Mouse (Mus musculus) gastrocnemius, postnatal 14 days (tissue): ENCODE data around the gene Slc9a9. TPM values are rescaled to one million over a fixed set of nuclear protein-coding genes. Genes with fewer than 3 reads are reported as not detected.

Source experiments
- DNase-seq: peaks from one replicate; pipeline ENCODE4 v3.0.0; 2021; ENCODE audit warnings: mixed read lengths
- intact Hi-C: fragments of 180-260 bp; cut with DNase I; formaldehyde crosslinking; loops from one replicate; pipeline ENCODE4 v1.15.1; 2025; ENCODE audit warnings: low total_unique reads
- total RNA-seq, 2 experiments: library from RNA; stranded (reverse); gene quantifications; 2 replicates each; pipeline ENCODE4 v1.2.3; 2021

The Slc9a9 gene
- total RNA-seq, 2 experiments from 2014 or later, result 2.5 to 3.1 TPM

DNA sequence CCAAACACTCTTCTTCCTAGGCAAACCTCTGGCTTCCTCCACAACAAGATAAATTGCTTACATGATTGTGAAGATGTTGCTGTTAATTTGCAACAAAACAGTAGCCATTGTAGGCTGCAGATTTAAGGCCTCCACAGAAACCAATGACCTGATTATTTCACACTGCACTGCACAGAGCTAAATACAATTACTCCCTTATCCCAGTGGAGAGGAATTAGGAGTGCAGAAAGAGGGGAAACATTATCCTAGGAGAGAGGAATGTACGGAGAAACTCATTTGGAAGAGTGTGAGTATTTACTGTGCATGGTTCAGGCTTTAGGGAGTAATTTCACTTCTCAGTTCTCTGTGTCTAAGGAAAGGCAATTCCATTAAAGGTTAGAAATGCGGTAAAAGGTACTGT, 53.9 kb downstream of the Slc9a9 start:
- intact Hi-C loops, result no loop called here
- no peak for DNase-seq

DNA sequence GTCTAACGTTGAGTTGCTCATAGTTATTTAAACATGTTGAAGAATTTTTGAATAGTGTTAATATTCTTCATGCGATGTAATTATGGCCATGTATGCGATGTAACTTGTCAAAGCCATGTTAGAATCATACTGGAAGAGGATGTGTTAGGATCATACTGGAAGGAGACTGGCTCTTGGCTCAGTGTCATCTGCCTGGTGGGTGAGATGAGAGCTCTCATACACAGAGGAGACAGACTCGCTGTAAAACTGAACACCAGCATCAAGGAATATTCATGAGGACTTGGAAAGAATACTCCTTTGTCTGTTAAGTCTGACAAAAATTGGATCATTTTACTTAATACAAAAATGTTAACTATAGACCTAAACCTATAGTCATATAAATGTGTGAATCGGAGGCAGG, 55.4 kb downstream of the Slc9a9 start:
- intact Hi-C loops, result no loop called here
- no peak for DNase-seq

GRCm38 (mm10) chr9:94727457-94727856, 57.7 kb downstream of the Slc9a9 start:
- DNase-seq, result no peak
- intact Hi-C loops, result no loop called here

DNA sequence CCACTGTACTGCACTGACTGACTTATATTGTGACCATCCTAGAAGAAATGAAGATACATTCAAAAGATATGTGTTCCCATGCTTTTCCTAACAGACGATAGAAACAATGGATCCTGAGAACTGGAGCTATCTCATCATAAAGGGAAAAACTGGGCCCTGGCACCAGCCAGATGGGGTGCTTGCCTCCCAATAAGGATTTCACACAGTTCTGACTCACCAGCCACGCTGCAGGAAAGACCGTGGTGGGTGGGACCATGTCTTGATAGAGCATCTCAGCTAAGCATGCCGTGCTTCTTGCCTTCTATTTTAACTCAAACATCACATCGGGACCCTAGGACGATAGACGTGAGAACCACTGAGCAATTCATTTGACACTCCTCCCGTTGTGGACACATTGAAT, 60.7 kb downstream of the Slc9a9 start:
- DNase-seq, result no peak
- intact Hi-C loops, result loop anchor here (10.0 kb wide), 1 partner anchor 724 kb away; no protein-coding TSS in a partner anchor

GRCm38 (mm10) chr9:94732136-94732535, 62.4 kb downstream of the Slc9a9 start:
- DNase-seq, result no peak
- intact Hi-C loops, result loop anchor here (10.0 kb wide), 1 partner anchor 723 kb away; no protein-coding TSS in a partner anchor

- DNase-seq, result no peak
- intact Hi-C loops, result loop anchor here (10.0 kb wide), 1 partner anchor 722 kb away; no protein-coding TSS in a partner anchor
Observed at GRCm38 (mm10) chr9:94732599-94733287, 63.0 kb downstream of the Slc9a9 start.

- intact Hi-C loops, result loop anchor here (10.0 kb wide), 1 partner anchor 720 kb away; no protein-coding TSS in a partner anchor
- DNase-seq, result no peak
Observed at GRCm38 (mm10) chr9:94734320-94734719, 64.6 kb downstream of the Slc9a9 start.

GRCm38 (mm10) chr9:94737226-94737625, 67.5 kb downstream of the Slc9a9 start:
- intact Hi-C loops, result loop anchor here (10.0 kb wide), 1 partner anchor 718 kb away; no protein-coding TSS in a partner anchor
- DNase-seq, result no peak

GRCm38 (mm10) chr9:94738555-94739427, 69.1 kb downstream of the Slc9a9 start:
- intact Hi-C loops, result loop anchor here (10.0 kb wide), 1 partner anchor 716 kb away; no protein-coding TSS in a partner anchor
- peak; percentile 53 for DNase-seq

- intact Hi-C loops, result loop anchor here (5.0 kb wide), 1 partner anchor 666 kb away; the partner anchor contains the start of gene Chst2
Observed at GRCm38 (mm10) chr9:94740841-94741240, 71.1 kb downstream of the Slc9a9 start.

DNA sequence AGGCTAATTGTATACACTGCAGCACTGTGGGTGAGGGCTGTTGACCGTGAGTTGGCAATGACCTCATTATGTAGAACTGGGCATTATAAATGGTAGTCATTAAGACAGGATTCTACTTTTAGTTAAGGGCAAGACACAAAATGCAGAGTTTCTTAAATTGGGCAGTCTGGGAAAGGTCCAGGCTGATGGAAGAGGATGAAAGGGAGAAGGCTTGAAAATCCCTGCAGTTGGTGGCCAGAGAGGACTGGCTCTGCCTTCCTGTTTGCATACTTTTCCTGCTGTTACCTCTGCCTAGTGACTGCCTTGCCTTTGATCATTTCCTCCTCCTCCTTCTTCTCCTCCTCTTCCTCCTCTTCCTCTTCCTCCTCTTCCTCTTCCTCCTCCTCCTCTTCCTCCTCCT, 73.6 kb downstream of the Slc9a9 start:
- DNase-seq, result no peak
- intact Hi-C loops, result loop anchor here (5.0 kb wide), 1 partner anchor 664 kb away; the partner anchor contains the start of gene Chst2

More at GRCm38 (mm10) chr9:94740841-94741240, 71.1 kb downstream of the Slc9a9 start:
- DNase-seq, result no peak

GRCm38 (mm10) chr9:94748503-94748902, 78.8 kb downstream of the Slc9a9 start:
- intact Hi-C loops, result no loop called here

GRCm38 (mm10) chr9:94750187-94750586, 80.5 kb downstream of the Slc9a9 start:
- DNase-seq, result no peak

More at GRCm38 (mm10) chr9:94748503-94748902, 78.8 kb downstream of the Slc9a9 start:
- no peak for DNase-seq

GRCm38 (mm10) chr9:94750935-94751637, 81.4 kb downstream of the Slc9a9 start:
- intact Hi-C loops, result no loop called here
- no peak for DNase-seq

More at GRCm38 (mm10) chr9:94750187-94750586, 80.5 kb downstream of the Slc9a9 start:
- intact Hi-C loops, result no loop called here

DNA sequence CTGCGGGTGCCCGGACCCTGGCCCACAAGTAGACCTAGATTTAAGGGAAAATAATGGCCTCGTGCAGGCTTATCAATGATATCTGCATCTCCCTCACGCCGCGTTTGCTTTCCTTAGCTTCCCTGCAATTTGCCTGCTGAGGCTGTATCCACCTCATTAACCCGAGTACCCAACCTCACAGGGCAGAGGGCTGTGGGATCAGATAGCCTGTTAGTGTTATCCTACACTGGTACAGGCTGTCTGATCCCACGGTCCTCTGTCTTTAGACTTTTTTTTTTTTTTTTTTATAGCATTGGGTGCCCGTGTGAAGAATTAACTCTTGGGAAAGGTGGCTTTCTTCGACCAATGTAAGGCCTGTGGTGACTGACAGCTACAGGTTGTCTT, 81.9 kb downstream of the Slc9a9 start:
- intact Hi-C loops, result no loop called here

DNA sequence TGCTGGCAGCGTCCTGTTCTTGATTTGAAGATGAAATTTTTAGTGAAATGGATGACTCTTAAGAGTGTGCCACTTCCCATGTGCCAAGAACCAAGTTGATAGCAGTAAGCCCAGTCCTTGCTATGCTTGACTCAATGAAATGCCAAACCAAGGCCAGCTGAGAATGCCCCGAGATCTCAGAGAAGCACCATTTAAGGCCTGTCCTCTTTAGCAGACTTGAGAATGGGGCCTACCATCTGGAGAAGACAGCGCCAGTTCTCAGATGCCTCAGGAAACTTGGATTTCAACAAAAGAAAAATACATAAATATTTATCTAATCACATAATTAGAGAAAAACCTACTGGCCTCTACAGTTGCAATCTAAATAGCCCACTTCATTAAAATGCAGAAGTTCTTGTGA, 82.4 kb downstream of the Slc9a9 start:
- intact Hi-C loops, result no loop called here
- DNase-seq, result no peak

More for the DNA sequence above, 81.9 kb downstream of the Slc9a9 start:
- DNase-seq, result no peak

GRCm38 (mm10) chr9:94759904-94760303, 90.2 kb downstream of the Slc9a9 start:
- intact Hi-C loops, result no loop called here
- no peak for DNase-seq

DNA sequence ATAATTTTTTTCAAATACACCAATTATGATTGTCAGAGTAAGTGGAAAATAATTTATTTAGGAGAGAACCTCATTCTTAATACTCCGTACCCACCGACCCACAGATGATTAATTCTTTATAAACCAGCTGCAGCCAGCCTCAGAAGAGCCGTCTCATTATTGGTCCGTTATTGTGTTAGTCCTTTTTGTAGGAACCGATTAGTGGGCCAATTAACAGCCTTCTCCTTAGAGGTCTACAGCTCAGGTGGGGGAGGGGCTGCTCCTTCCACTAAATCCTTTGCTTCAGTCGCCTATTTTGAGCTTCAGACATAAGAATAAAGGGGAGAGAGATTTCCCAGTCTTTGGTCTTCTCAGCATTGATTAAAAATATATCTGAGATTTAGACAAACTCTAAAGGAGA, 98.4 kb downstream of the Slc9a9 start:
- DNase-seq, result no peak
- intact Hi-C loops, result no loop called here

- no peak for DNase-seq
- intact Hi-C loops, result no loop called here
Observed at GRCm38 (mm10) chr9:94768524-94768923, 98.8 kb downstream of the Slc9a9 start.
